Mouse (Mus musculus): ENCODE measurements around the gene Rpl15. TPM values are rescaled to one million over a fixed set of nuclear protein-coding genes. Genes with fewer than 3 reads are reported as not detected.

Gene Rpl15
- 1,122 and 1,397 TPM in 2 replicates for polyA plus RNA-seq (2012; rRNA removed)

DNA sequence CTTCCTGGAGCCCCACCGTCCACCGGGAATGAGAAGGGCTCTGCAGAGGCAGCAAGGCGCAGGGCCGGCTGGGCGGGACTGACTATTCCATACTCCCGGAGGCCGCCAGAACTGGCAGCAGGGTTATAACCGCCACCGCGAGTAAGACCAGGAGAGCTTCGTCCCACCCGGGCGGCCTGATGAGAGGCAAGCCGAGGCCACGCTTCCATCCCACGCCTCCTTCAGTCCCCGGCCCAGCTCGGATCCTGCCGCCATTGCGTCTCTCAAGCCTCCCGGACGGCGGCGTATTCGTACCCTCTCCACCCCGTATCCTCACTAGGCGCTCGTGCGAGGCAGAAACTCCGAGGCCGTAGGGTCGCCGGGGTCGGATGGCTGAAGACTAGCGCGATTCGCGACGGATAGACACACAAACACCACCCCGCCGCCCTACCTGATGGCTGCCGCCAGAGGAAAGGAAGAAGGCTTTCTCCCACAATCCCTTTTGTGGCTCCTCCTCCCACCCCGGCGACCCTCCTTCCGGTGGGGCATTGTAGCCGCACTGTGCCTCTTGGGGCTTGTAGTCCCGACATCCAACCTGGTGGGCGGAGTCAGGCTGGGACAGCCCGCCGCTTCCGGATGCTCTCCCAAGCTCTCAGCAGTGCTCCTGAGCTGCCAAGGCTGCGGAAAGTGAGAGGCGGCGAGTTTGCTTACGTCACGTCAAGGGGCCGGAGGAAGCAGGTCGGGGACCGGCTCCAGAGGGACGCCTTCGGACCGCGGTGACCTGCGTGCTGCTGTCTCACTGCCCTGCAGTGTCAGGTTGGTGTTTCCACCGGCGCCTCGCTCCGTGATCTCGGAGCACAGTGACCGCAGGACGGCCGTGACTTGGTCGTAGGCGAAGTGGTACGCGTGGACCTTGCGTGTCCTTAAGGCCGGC is at the start of gene Rpl15, which contains the start of gene Nkiras1:
Gene Rpl15 (minus strand): TSS at position 863 of the 913 bp plus-strand sequence.
Gene Nkiras1 (plus strand): TSS at position 608 of the 913 bp plus-strand sequence.

DNA sequence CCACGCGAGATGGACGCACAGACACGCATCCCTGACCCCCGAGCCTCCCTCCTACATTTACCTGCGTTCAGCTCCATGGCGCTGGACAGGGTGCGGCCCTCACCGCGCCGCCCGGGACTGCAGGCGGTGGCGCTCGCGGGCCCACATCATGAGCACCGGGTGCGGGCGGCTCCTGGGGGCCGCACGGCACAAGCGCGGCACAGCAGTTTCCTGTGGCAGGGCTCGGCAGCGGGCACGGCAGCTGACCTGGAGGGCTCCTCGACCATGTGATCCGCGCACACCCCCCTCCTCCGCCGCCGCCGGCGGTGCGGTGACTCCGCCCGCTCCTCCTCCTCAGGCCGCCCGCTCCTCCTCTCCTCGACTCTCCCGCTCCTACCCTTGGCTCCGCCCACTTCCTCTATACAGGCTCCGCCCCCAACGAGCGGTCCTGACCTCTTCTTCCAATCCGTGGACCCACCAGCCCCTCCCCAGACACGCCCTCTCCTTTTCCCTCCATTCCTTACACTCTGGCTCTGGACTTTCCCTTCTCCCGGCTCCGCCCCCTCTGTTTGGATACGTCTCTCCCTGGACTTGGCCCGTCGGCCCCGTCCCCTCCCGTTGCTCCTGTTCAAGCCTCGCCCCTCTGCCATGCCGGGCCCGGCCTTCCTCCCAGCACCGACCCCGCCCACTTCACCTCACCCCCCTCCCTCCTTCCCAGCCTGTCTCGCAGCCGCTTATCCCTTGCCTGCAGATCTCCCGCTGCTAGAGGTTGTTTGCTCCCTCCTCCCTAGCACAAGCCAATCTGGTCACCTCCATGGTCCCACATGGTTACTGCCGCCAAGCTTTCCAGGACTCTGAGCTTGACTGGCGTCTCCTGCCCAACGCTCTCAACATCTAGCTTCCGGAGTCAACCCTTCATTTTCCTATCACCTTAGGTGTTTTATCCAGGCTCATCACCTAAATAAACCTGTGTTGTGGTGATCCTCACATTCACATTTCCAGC is 32.1 kb downstream of the Rpl15 start, which contains the start of gene Nr1d2:
Gene Nr1d2 (minus strand): TSS at position 378 of the 982 bp plus-strand sequence.

Other genes with a start within 250 kb of the Rpl15 start
- 4.4 and 4.6 TPM in 2 replicates for gene Nr1d2, start 32.3 kb downstream of the Rpl15 start, polyA plus RNA-seq (2012; rRNA removed)
- 35.8 and 36.6 TPM in 2 replicates for gene Nkiras1, start 255 bp downstream of the Rpl15 start, polyA plus RNA-seq (2012; rRNA removed)
- 123 and 147 TPM in 2 replicates for gene Ube2e1, start 60.5 kb upstream of the Rpl15 start, polyA plus RNA-seq (2012; rRNA removed)

All from central nervous system, embryonic 14 days (tissue).